Mouse (Mus musculus) brain, embryonic 14.5 days (tissue): ENCODE data around the gene Folh1. TPM values are rescaled to one million over a fixed set of nuclear protein-coding genes. Genes with fewer than 3 reads are reported as not detected.
"Not testable (repeated sequence)": the region's sequence is repeated elsewhere in the genome, so short reads cannot be mapped to it uniquely, and the experiment has no call there.

Experiments
- DNase-seq: peaks from one replicate; pipeline ENCODE4 v3.0.0-alpha.2; 2011; ENCODE audit warnings: low read depth
- CTCF ChIP-seq: fragments of 200-500 bp; IDR thresholded peaks from 2 replicates; pipeline ENCODE4 v1.5.1; 2012; ENCODE audit warnings: inconsistent platforms, mild to moderate bottlenecking, moderate library complexity, borderline replicate concordance; ENCODE audit not compliant: insufficient read depth, insufficient read length; ENCODE audit errors: extremely low read depth
- POLR2A ChIP-seq: fragments of 200-500 bp; IDR thresholded peaks from 2 replicates; pipeline ENCODE4 v1.6.1; 2012; ENCODE audit warnings: mild to moderate bottlenecking, inconsistent platforms, borderline replicate concordance; ENCODE audit not compliant: poor library complexity, insufficient read depth, insufficient read length, severe bottlenecking; ENCODE audit errors: extremely low read depth
- polyA plus RNA-seq: library from polyadenylated mRNA; depleted of rRNA; stranded (reverse); fragments of >200 nt; gene quantifications from 2 replicates; pipeline ENCODE4 v1.2.3, GENCODE M21; 2012; rRNA removed

Folh1 gene
- polyA plus RNA-seq: 0.29 and 0.34 TPM in 2 replicates

GRCm38 (mm10) chr7:86775617-86776325 is at the start of gene Folh1:
Gene Folh1, minus strand, starts transcription at chr7:86775943.
- DNase-seq: peak; percentile 73
- no peak for TF ChIP-seq POLR2A
- TF ChIP-seq CTCF: no peak

- no peak for DNase-seq
- no peak for TF ChIP-seq POLR2A
- TF ChIP-seq CTCF: no peak
Observed at GRCm38 (mm10) chr7:86816466-86816865, 40.7 kb upstream of the Folh1 start.

GRCm38 (mm10) chr7:86815716-86816115 is 40.0 kb upstream of the Folh1 start:
- not testable (repeated sequence) for DNase-seq

- not testable (repeated sequence) for DNase-seq
Observed at GRCm38 (mm10) chr7:86815241-86815640, 39.5 kb upstream of the Folh1 start.

- no peak for TF ChIP-seq POLR2A
- no peak for TF ChIP-seq CTCF
- DNase-seq: no peak
Observed at GRCm38 (mm10) chr7:86794727-86795126, 19.0 kb upstream of the Folh1 start, which contains the start of gene Vmn2r77. Gene Vmn2r77, plus strand, starts transcription at chr7:86795027.

GRCm38 (mm10) chr7:86771621-86772020 is 4.1 kb downstream of the Folh1 start:
- no peak for TF ChIP-seq POLR2A
- TF ChIP-seq CTCF: no peak
- DNase-seq: no peak

- DNase-seq: no peak
- TF ChIP-seq POLR2A (no peak), CTCF (no peak)
Observed at GRCm38 (mm10) chr7:86764628-86765027, 11.1 kb downstream of the Folh1 start.

- DNase-seq: no peak
- TF ChIP-seq POLR2A (no peak), CTCF (no peak)
Observed at GRCm38 (mm10) chr7:86760751-86761150, 15.0 kb downstream of the Folh1 start.

- peak; percentile 32 for DNase-seq
- TF ChIP-seq CTCF: peak; percentile 29; the same call in 1 of the 2 replicates
- TF ChIP-seq POLR2A: no peak
Observed at GRCm38 (mm10) chr7:86725013-86725412, 50.7 kb downstream of the Folh1 start.

- DNase-seq: no peak
- TF ChIP-seq CTCF (no peak), POLR2A (no peak)
Observed at GRCm38 (mm10) chr7:86688030-86688429, 87.7 kb downstream of the Folh1 start, which contains the start of gene Olfr292. Gene Olfr292, plus strand, starts transcription at chr7:86688330.

Other genes with a start within 250 kb of the Folh1 start
- gene Olfr295, start 192.1 kb downstream of the Folh1 start, polyA plus RNA-seq: not detected in 2 replicates
- gene Olfr294, start 159.3 kb downstream of the Folh1 start, polyA plus RNA-seq: not detected in 2 replicates
- not detected in 2 replicates for gene Olfr293, start 126.9 kb downstream of the Folh1 start, polyA plus RNA-seq
- gene Olfr292, start 87.6 kb downstream of the Folh1 start, polyA plus RNA-seq: not detected in 2 replicates
- not detected in 2 replicates for gene Vmn2r77, start 19.1 kb upstream of the Folh1 start, polyA plus RNA-seq
- not detected in 2 replicates for gene Vmn2r78, start 139.2 kb upstream of the Folh1 start, polyA plus RNA-seq
- not detected in 2 replicates for gene Vmn2r79, start 220.2 kb upstream of the Folh1 start, polyA plus RNA-seq